Mouse (Mus musculus): ENCODE data around the gene Tff3. TPM values are rescaled to one million over a fixed set of nuclear protein-coding genes. Genes with fewer than 3 reads are reported as not detected.

The Tff3 gene
- polyA plus RNA-seq, 1 experiment from 2014 or later = 0.35 TPM

GRCm38 (mm10) chr17:31119429-31119828 lies 10.0 kb downstream of the Tff3 start:
- H3K27ac ChIP-seq = no peak overlapping the region
- no peak for ATAC-seq (ENCODE audit: insufficient number of reproducible peaks, low FRiP score, low TSS enrichment, low read depth)
- 2% methylated on average over 7 of the region's 7 CpGs for WGBS
- no peaks in the 10 kb centered on the region for H3K4me1 ChIP-seq
- no peak overlapping the region for H3K4me2 ChIP-seq
- no peak overlapping the region for H3K4me3 ChIP-seq
- no peaks in the 10 kb centered on the region for H3K27me3 ChIP-seq
- H3K9me3 ChIP-seq = no peaks in the 10 kb centered on the region
- no peak overlapping the region for H3K9ac ChIP-seq
- H3K36me3 ChIP-seq = no peaks in the 10 kb centered on the region

GRCm38 (mm10) chr17:31117946-31118345 lies 11.5 kb downstream of the Tff3 start:
- no peak for ATAC-seq (ENCODE audit: insufficient number of reproducible peaks, low FRiP score, low TSS enrichment, low read depth)
- Histone ChIP-seq H3K4me2 (no peak overlapping the region), H3K4me3 (no peak overlapping the region), H3K27ac (no peak overlapping the region), H3K36me3 (no peaks in the 10 kb centered on the region), H3K4me1 (no peaks in the 10 kb centered on the region; the same call in 1 of the 2 replicates), H3K27me3 (no peaks in the 10 kb centered on the region), H3K9ac (no peak overlapping the region), H3K9me3 (no peaks in the 10 kb centered on the region)
- WGBS = 72% methylated on average over 5 of the region's 5 CpGs

- Histone ChIP-seq H3K4me1 (peaks cover 3% of the 10 kb centered on the region; the same call in 1 of the 2 replicates), H3K9ac (no peak overlapping the region), H3K4me2 (no peak overlapping the region), H3K27me3 (no peaks in the 10 kb centered on the region), H3K9me3 (no peaks in the 10 kb centered on the region), H3K36me3 (no peaks in the 10 kb centered on the region), H3K27ac (no peak overlapping the region), H3K4me3 (no peak overlapping the region)
- WGBS = 57% methylated on average over 6 of the region's 6 CpGs
- ATAC-seq (ENCODE audit: insufficient number of reproducible peaks, low FRiP score, low TSS enrichment, low read depth) = no peak
These were observed 13.4 kb downstream of the Tff3 start for GRCm38 (mm10) chr17:31116063-31116462.

DNA sequence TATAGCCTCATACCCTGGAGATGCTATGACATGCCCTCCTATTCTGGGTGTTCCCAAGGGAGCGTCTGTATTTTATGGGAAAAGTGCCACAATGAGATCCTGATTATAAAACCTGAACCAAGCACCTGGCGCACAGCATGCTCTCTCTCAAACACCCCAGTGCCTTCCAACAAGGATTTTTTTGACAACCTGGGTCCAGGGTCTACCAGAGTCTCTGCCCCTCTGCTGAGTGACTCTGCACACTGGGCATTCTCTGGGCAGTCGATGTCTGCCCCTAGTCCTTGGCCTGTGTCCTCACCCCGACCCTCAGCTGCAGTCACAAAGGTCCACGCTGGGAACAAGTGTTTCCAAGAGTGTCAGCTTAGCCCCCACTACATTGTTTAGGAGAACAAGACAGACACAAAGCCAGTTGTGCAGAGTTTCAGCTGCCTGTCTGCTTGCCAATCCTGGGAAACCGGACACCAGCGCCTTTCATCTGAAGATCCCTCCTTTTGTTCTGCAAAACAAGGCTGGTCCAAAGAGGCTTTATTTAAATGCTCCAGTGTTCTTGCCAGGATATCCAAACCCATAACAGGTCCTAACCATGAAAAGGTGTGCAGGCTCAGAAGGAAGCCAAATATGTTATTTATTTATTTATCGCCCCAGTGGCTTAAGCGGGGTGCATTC lies 16.1 kb downstream of the Tff3 start:
- H3K9ac ChIP-seq = no peak overlapping the region
- peaks cover 3% of the 10 kb centered on the region; the same call in 1 of the 2 replicates for H3K4me1 ChIP-seq
- no peaks in the 10 kb centered on the region for H3K27me3 ChIP-seq
- no peak overlapping the region for H3K4me2 ChIP-seq
- H3K4me3 ChIP-seq = no peak overlapping the region
- no peaks in the 10 kb centered on the region for H3K36me3 ChIP-seq
- H3K9me3 ChIP-seq = no peaks in the 10 kb centered on the region
- WGBS = 55% methylated on average over 9 of the region's 9 CpGs
- no peak for ATAC-seq (ENCODE audit: insufficient number of reproducible peaks, low FRiP score, low TSS enrichment, low read depth)
- H3K27ac ChIP-seq = no peak overlapping the region

- H3K36me3 ChIP-seq = no peaks in the 10 kb centered on the region
- H3K4me2 ChIP-seq = no peak overlapping the region
- no peak overlapping the region for H3K27ac ChIP-seq
- no peak overlapping the region for H3K9ac ChIP-seq
- H3K4me3 ChIP-seq = no peak overlapping the region
- H3K27me3 ChIP-seq = no peaks in the 10 kb centered on the region
- no peak for ATAC-seq (ENCODE audit: insufficient number of reproducible peaks, low FRiP score, low TSS enrichment, low read depth)
- 89% methylated on average over 15 of the region's 15 CpGs for WGBS
- 0 out of 2 replicates have a peak, but pooled peaks cover 6% of the 10 kb centered on the region for H3K4me1 ChIP-seq
- no peaks in the 10 kb centered on the region for H3K9me3 ChIP-seq
These were observed 21.1 kb downstream of the Tff3 start for GRCm38 (mm10) chr17:31108388-31108787.

DNA sequence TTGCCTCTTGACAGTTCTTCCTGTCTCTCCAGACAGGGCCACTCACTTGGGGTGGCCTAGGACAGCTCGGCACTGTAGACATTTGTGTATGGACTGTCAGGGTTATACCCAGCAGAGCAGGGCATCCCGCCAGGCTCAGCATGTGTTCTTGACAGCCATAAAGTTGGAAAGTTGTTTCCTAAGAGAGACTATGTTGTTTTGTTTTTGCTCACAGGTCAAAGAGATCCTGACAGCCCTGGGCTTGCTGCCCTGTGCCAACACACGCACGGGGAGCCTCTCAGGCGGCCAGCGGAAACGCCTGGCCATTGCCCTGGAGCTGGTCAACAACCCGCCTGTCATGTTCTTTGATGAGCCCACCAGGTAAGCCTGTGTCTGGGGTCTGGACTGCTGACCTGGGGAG lies 25.6 kb downstream of the Tff3 start:
- Histone ChIP-seq H3K4me1 (0 out of 2 replicates have a peak, but pooled peaks cover 3% of the 10 kb centered on the region), H3K9ac (no peak overlapping the region), H3K4me3 (no peak overlapping the region), H3K27ac (no peak overlapping the region), H3K27me3 (no peaks in the 10 kb centered on the region), H3K36me3 (no peaks in the 10 kb centered on the region), H3K9me3 (no peaks in the 10 kb centered on the region), H3K4me2 (no peak overlapping the region)
- no peak for ATAC-seq (ENCODE audit: insufficient number of reproducible peaks, low FRiP score, low TSS enrichment, low read depth)
- 82% methylated on average over 8 of the region's 8 CpGs for WGBS

GRCm38 (mm10) chr17:31103007-31103570 lies 26.4 kb downstream of the Tff3 start:
- Histone ChIP-seq H3K27ac (no peak overlapping the region), H3K9me3 (no peaks in the 10 kb centered on the region), H3K4me2 (no peak overlapping the region), H3K4me1 (0 out of 2 replicates have a peak, but pooled peaks cover 3% of the 10 kb centered on the region), H3K4me3 (no peak overlapping the region), H3K36me3 (no peaks in the 10 kb centered on the region), H3K9ac (no peak overlapping the region), H3K27me3 (no peaks in the 10 kb centered on the region)
- WGBS = 83% methylated on average over 8 of the region's 8 CpGs
- ATAC-seq (ENCODE audit: insufficient number of reproducible peaks, low FRiP score, low TSS enrichment, low read depth) = no peak

- 78% methylated on average over 5 of the region's 5 CpGs for WGBS
- Histone ChIP-seq H3K27ac (no peak overlapping the region), H3K4me2 (no peak overlapping the region), H3K9me3 (no peaks in the 10 kb centered on the region), H3K27me3 (no peaks in the 10 kb centered on the region), H3K36me3 (no peaks in the 10 kb centered on the region), H3K4me3 (no peak overlapping the region), H3K4me1 (no peaks in the 10 kb centered on the region), H3K9ac (no peak overlapping the region)
- ATAC-seq (ENCODE audit: insufficient number of reproducible peaks, low FRiP score, low TSS enrichment, low read depth) = no peak
These were observed 30.7 kb downstream of the Tff3 start for GRCm38 (mm10) chr17:31098788-31099187.

DNA sequence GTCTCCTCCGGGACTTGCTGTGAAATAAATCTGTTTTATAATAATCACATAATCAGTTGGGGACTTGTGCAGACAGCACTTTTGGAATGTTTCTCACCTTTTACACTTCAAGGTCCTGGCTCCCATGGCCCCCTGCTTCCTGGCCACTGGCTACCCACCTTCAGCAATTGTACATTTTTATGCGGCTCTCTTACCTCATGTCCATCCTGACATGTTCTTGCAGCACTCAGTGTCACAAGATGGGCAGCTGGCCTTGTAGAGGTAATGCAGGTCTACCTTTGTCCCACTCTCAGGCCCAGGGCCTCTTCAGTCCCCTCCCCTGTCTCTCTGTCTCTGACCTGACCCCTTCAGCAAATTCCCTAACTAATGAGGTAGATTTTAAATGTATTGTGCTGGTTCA lies 32.6 kb downstream of the Tff3 start:
- WGBS = 96% methylated on average over 2 of the region's 2 CpGs
- H3K27me3 ChIP-seq = no peaks in the 10 kb centered on the region
- H3K27ac ChIP-seq = 0 out of 2 replicates have a peak overlapping the region, but pooled peaks have one; percentile 27
- no peaks in the 10 kb centered on the region for H3K9me3 ChIP-seq
- no peak overlapping the region for H3K4me2 ChIP-seq
- no peaks in the 10 kb centered on the region for H3K4me1 ChIP-seq
- no peak overlapping the region for H3K9ac ChIP-seq
- H3K36me3 ChIP-seq = no peaks in the 10 kb centered on the region
- no peak overlapping the region for H3K4me3 ChIP-seq
- ATAC-seq (ENCODE audit: insufficient number of reproducible peaks, low FRiP score, low TSS enrichment, low read depth) = no peak

DNA sequence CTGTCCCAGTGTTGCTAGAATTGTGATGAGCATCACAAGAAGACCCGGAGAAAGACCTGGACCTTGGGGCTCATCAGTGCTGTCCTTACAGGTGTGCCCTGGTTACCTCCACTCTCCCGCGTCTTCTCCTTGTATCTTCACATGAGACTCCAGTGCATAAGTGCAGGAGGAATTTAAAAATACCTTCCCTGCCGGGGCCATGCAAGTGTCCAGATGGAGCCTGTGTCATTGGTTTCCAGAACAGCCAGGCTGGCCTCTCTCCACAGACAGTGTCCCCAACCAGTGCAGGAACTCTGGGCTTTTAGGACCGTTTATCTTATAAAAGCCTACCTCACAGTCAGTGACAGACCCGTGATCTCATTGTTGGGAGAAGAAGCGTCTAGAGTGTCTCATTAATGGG lies 33.9 kb downstream of the Tff3 start:
- Histone ChIP-seq H3K4me2 (no peak overlapping the region), H3K4me1 (no peaks in the 10 kb centered on the region), H3K9me3 (no peaks in the 10 kb centered on the region), H3K4me3 (no peak overlapping the region), H3K27me3 (no peaks in the 10 kb centered on the region), H3K27ac (no peak overlapping the region), H3K36me3 (no peaks in the 10 kb centered on the region), H3K9ac (no peak overlapping the region)
- 83% methylated on average over 7 of the region's 7 CpGs for WGBS
- no peak for ATAC-seq (ENCODE audit: insufficient number of reproducible peaks, low FRiP score, low TSS enrichment, low read depth)

- Histone ChIP-seq H3K4me3 (no peak overlapping the region), H3K4me2 (no peak overlapping the region), H3K9ac (no peak overlapping the region), H3K9me3 (no peaks in the 10 kb centered on the region), H3K36me3 (no peaks in the 10 kb centered on the region), H3K27ac (no peak overlapping the region), H3K27me3 (no peaks in the 10 kb centered on the region), H3K4me1 (0 out of 2 replicates have a peak, but pooled peaks cover 5% of the 10 kb centered on the region)
- ATAC-seq (ENCODE audit: insufficient number of reproducible peaks, low FRiP score, low TSS enrichment, low read depth) = no peak
- 50% methylated on average over 5 of the region's 5 CpGs for WGBS
These were observed 34.7 kb downstream of the Tff3 start for GRCm38 (mm10) chr17:31094781-31095180.

DNA sequence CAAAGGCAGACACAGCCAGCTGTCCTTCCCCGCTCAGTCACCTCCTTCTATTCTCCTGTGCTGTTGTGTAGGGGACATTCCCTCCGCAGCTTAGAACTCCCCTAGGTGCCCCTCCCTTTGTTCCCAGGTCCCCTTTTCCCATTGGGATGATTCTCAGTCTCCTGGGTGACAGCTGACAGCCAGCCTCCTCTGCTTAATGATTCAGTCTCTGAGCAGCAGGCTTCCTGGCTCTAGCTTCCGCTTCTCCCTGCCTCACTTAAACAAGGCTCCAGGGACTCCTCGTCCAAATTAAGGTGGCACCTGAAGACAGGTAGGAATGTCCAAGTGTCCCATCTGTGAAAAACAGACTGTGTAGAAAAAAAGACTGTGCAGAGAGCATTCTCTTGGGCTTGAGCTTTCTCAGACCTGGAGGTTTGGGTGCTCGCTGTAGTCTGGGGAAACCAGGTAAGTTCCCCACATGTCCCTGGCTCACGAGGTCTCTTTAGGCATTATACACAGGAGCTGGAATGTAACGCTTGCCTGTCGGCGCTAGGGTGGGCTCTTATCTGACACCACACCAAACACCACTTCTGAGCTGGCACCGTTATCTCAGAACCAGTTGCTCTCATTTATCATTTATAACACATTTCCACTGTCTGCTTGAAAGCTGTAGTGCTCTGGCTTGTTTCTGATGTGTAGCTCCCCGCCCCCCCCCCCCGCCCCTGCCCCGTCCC lies 38.3 kb downstream of the Tff3 start:
- no peak for ATAC-seq (ENCODE audit: insufficient number of reproducible peaks, low FRiP score, low TSS enrichment, low read depth)
- no peak overlapping the region for H3K9ac ChIP-seq
- H3K27ac ChIP-seq = no peak overlapping the region
- H3K4me1 ChIP-seq = peaks cover 24% of the 10 kb centered on the region
- H3K4me2 ChIP-seq = no peak overlapping the region
- 46% methylated on average over 13 of the region's 13 CpGs for WGBS
- H3K9me3 ChIP-seq = no peaks in the 10 kb centered on the region
- H3K4me3 ChIP-seq = no peak overlapping the region
- H3K27me3 ChIP-seq = no peaks in the 10 kb centered on the region
- H3K36me3 ChIP-seq = no peaks in the 10 kb centered on the region
